Mouse (Mus musculus): Measurements from ENCODE around the gene Odr4. TPM values are rescaled to one million over a fixed set of nuclear protein-coding genes. Genes with fewer than 3 reads are reported as not detected.

Gene Odr4
- 38.6 and 41.6 TPM in 2 replicates for polyA plus RNA-seq (2015; fragmentation: Nextera tagmentation; extraction: Ambion mirVana)

GRCm38 (mm10) chr1:150392638-150393487 lies at the start of gene Odr4, which contains the start of gene Tpr:
Gene Odr4, minus strand, starts transcription at chr1:150393080.
Gene Tpr, plus strand, starts transcription at chr1:150392838.
- H3K9ac ChIP-seq: peak within 1 kb of the TSS; percentile 64
- H3K4me3 ChIP-seq (replicated peaks): peak within 1 kb of the TSS; percentile 82
- peaks cover 33% of the 10 kb centered on the region for H3K36me3 ChIP-seq
- peak within 1 kb of the TSS; percentile 56 for H3K4me2 ChIP-seq (replicated peaks)
- no peaks in the 10 kb centered on the region for H3K9me3 ChIP-seq (replicated peaks)
- H3K4me1 ChIP-seq: peaks cover 7% of the 10 kb centered on the region
- H3K27me3 ChIP-seq: no peaks in the 10 kb centered on the region
- H3K27ac ChIP-seq (replicated peaks): peak within 1 kb of the TSS; percentile 96
- ATAC-seq (ENCODE audit: insufficient number of reproducible peaks, low FRiP score, low TSS enrichment, low read depth): peak; percentile 99
- under 1% methylated on average over 64 of the region's 76 CpGs for WGBS

GRCm38 (mm10) chr1:150441731-150442130 lies 48.9 kb upstream of the Odr4 start:
- Histone ChIP-seq H3K36me3 (peaks cover 63% of the 10 kb centered on the region), H3K9me3 (replicated peaks) (no peaks in the 10 kb centered on the region), H3K4me1 (no peaks in the 10 kb centered on the region), H3K27ac (replicated peaks) (no peak overlapping the region), H3K9ac (no peak overlapping the region), H3K27me3 (no peaks in the 10 kb centered on the region), H3K4me3 (replicated peaks) (no peak overlapping the region), H3K4me2 (replicated peaks) (no peak overlapping the region)
- WGBS: 69% methylated on average over 4 of the region's 4 CpGs
- ATAC-seq (ENCODE audit: insufficient number of reproducible peaks, low FRiP score, low TSS enrichment, low read depth): no peak

- Histone ChIP-seq H3K36me3 (peaks cover 67% of the 10 kb centered on the region), H3K9me3 (replicated peaks) (no peaks in the 10 kb centered on the region), H3K9ac (no peak overlapping the region), H3K27me3 (no peaks in the 10 kb centered on the region), H3K4me2 (replicated peaks) (no peak overlapping the region), H3K27ac (replicated peaks) (no peak overlapping the region), H3K4me1 (no peaks in the 10 kb centered on the region), H3K4me3 (replicated peaks) (no peak overlapping the region)
- ATAC-seq (ENCODE audit: insufficient number of reproducible peaks, low FRiP score, low TSS enrichment, low read depth): no peak
- 89% methylated on average over 3 of the region's 3 CpGs for WGBS
These were observed 45.8 kb upstream of the Odr4 start for GRCm38 (mm10) chr1:150438641-150439040.

- H3K27ac ChIP-seq (replicated peaks): no peak overlapping the region
- H3K27me3 ChIP-seq: no peaks in the 10 kb centered on the region
- H3K9me3 ChIP-seq (replicated peaks): no peaks in the 10 kb centered on the region
- H3K9ac ChIP-seq: no peak overlapping the region
- H3K4me2 ChIP-seq (replicated peaks): no peak overlapping the region
- no peak for ATAC-seq (ENCODE audit: insufficient number of reproducible peaks, low FRiP score, low TSS enrichment, low read depth)
- WGBS: 68% methylated on average over 3 of the region's 3 CpGs
- no peak overlapping the region for H3K4me3 ChIP-seq (replicated peaks)
- no peaks in the 10 kb centered on the region for H3K4me1 ChIP-seq
- H3K36me3 ChIP-seq: peaks cover 81% of the 10 kb centered on the region
These were observed 33.3 kb upstream of the Odr4 start for GRCm38 (mm10) chr1:150426216-150426615.

GRCm38 (mm10) chr1:150425665-150426064 lies 32.8 kb upstream of the Odr4 start:
- Histone ChIP-seq H3K9ac (no peak overlapping the region), H3K9me3 (replicated peaks) (no peaks in the 10 kb centered on the region), H3K4me2 (replicated peaks) (no peak overlapping the region), H3K4me3 (replicated peaks) (no peak overlapping the region), H3K27ac (replicated peaks) (no peak overlapping the region), H3K36me3 (peaks cover 79% of the 10 kb centered on the region), H3K27me3 (no peaks in the 10 kb centered on the region), H3K4me1 (no peaks in the 10 kb centered on the region)
- 77% methylated on average over 9 of the region's 9 CpGs for WGBS
- no peak for ATAC-seq (ENCODE audit: insufficient number of reproducible peaks, low FRiP score, low TSS enrichment, low read depth)

- WGBS: 91% methylated on average over 4 of the region's 4 CpGs
- ATAC-seq (ENCODE audit: insufficient number of reproducible peaks, low FRiP score, low TSS enrichment, low read depth): 0 out of 2 replicates have a peak, but pooled peaks have one; percentile 43
- Histone ChIP-seq H3K4me1 (no peaks in the 10 kb centered on the region), H3K4me3 (replicated peaks) (no peak overlapping the region), H3K9ac (no peak overlapping the region), H3K4me2 (replicated peaks) (no peak overlapping the region), H3K9me3 (replicated peaks) (no peaks in the 10 kb centered on the region), H3K36me3 (peaks cover 65% of the 10 kb centered on the region), H3K27me3 (no peaks in the 10 kb centered on the region), H3K27ac (replicated peaks) (no peak overlapping the region)
These were observed 25.5 kb upstream of the Odr4 start for GRCm38 (mm10) chr1:150418426-150418825.

- no peak for ATAC-seq (ENCODE audit: insufficient number of reproducible peaks, low FRiP score, low TSS enrichment, low read depth)
- H3K27me3 ChIP-seq: no peaks in the 10 kb centered on the region
- H3K9me3 ChIP-seq (replicated peaks): no peaks in the 10 kb centered on the region
- peaks cover 65% of the 10 kb centered on the region for H3K36me3 ChIP-seq
- no peak overlapping the region for H3K27ac ChIP-seq (replicated peaks)
- no peak overlapping the region for H3K4me2 ChIP-seq (replicated peaks)
- no peaks in the 10 kb centered on the region for H3K4me1 ChIP-seq
- H3K4me3 ChIP-seq (replicated peaks): no peak overlapping the region
- H3K9ac ChIP-seq: no peak overlapping the region
- 90% methylated on average over 3 of the region's 3 CpGs for WGBS
These were observed 23.1 kb upstream of the Odr4 start for GRCm38 (mm10) chr1:150416006-150416405.

GRCm38 (mm10) chr1:150409996-150410395 lies 17.1 kb upstream of the Odr4 start:
- Histone ChIP-seq H3K4me2 (replicated peaks) (no peak overlapping the region), H3K4me3 (replicated peaks) (no peak overlapping the region), H3K27ac (replicated peaks) (no peak overlapping the region), H3K36me3 (peaks cover 70% of the 10 kb centered on the region), H3K9me3 (replicated peaks) (no peaks in the 10 kb centered on the region), H3K9ac (no peak overlapping the region), H3K4me1 (no peaks in the 10 kb centered on the region), H3K27me3 (no peaks in the 10 kb centered on the region)
- WGBS: 95% methylated on average over 6 of the region's 6 CpGs
- ATAC-seq (ENCODE audit: insufficient number of reproducible peaks, low FRiP score, low TSS enrichment, low read depth): no peak

- H3K9me3 ChIP-seq (replicated peaks): no peaks in the 10 kb centered on the region
- no peak for ATAC-seq (ENCODE audit: insufficient number of reproducible peaks, low FRiP score, low TSS enrichment, low read depth)
- H3K9ac ChIP-seq: no peak overlapping the region
- H3K36me3 ChIP-seq: peaks cover 66% of the 10 kb centered on the region
- no peak overlapping the region for H3K4me2 ChIP-seq (replicated peaks)
- no peak overlapping the region for H3K27ac ChIP-seq (replicated peaks)
- no peaks in the 10 kb centered on the region for H3K4me1 ChIP-seq
- 91% methylated on average over 9 of the region's 9 CpGs for WGBS
- no peaks in the 10 kb centered on the region for H3K27me3 ChIP-seq
- no peak overlapping the region for H3K4me3 ChIP-seq (replicated peaks)
These were observed 14.4 kb upstream of the Odr4 start for GRCm38 (mm10) chr1:150407285-150407684.

GRCm38 (mm10) chr1:150404555-150404954 lies 11.7 kb upstream of the Odr4 start:
- no peak overlapping the region for H3K9ac ChIP-seq
- 82% methylated on average over 3 of the region's 3 CpGs for WGBS

GRCm38 (mm10) chr1:150403914-150404313 lies 11.0 kb upstream of the Odr4 start:
- H3K4me3 ChIP-seq (replicated peaks): no peak overlapping the region
- no peak overlapping the region for H3K9ac ChIP-seq
- no peaks in the 10 kb centered on the region for H3K4me1 ChIP-seq
- no peaks in the 10 kb centered on the region for H3K27me3 ChIP-seq
- H3K27ac ChIP-seq (replicated peaks): no peak overlapping the region
- WGBS: 83% methylated on average over 3 of the region's 3 CpGs
- no peak for ATAC-seq (ENCODE audit: insufficient number of reproducible peaks, low FRiP score, low TSS enrichment, low read depth)
- peaks cover 45% of the 10 kb centered on the region for H3K36me3 ChIP-seq
- no peaks in the 10 kb centered on the region for H3K9me3 ChIP-seq (replicated peaks)
- H3K4me2 ChIP-seq (replicated peaks): no peak overlapping the region

More at GRCm38 (mm10) chr1:150404555-150404954, 11.7 kb upstream of the Odr4 start:
- ATAC-seq (ENCODE audit: insufficient number of reproducible peaks, low FRiP score, low TSS enrichment, low read depth): no peak
- Histone ChIP-seq H3K4me2 (replicated peaks) (no peak overlapping the region), H3K27me3 (no peaks in the 10 kb centered on the region), H3K4me3 (replicated peaks) (no peak overlapping the region), H3K36me3 (peaks cover 51% of the 10 kb centered on the region), H3K9me3 (replicated peaks) (no peaks in the 10 kb centered on the region), H3K27ac (replicated peaks) (no peak overlapping the region), H3K4me1 (no peaks in the 10 kb centered on the region)
